Mouse (Mus musculus): Measurements from ENCODE around the gene Rnf157.
A peak's percentile ranks its signal among the peaks of the same experiment; 100 is the strongest.

Gene Rnf157

DNA sequence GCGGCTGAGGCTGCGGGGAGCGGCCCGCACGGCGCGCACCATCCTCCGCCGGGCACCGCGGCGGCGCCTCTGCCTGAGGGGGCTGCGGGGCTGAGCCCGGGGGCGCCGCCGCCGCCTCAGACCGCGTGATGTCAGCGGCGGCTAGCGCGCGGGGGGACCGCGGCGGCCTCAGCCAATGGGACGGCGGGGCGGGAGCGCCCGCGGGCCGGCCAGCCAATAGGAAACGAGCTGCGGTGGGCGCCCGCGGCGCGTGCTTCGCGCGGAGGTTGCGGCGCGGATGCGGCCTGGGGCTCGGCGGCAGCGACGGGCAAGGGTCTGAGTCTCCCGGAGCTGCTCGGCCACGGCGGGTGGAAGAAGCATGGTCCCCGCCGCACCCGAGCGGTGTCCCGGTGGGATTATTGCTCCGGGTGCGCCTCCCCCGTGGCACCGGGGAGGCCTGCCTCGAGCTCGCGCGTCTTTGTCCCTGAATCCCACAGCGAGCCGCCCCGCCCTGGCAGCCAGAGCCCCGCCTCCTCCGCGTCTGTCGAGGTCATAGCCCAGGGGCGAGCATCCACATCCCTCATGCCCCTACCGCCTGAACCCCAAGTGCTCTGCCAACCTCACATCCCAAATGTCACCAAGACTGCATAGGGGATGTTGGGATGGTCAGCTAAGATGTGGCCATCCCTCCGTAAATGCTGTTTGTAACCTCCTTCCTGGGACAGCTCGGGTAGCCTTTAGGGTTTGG is at the start of gene Rnf157:
Gene Rnf157 (minus strand): TSS at position 129 of the 727 bp plus-strand sequence.
- peak; percentile 75 to 83 for DNase-seq

- no peak for DNase-seq
These were observed 47.0 kb upstream of the Rnf157 start for GRCm38 (mm10) chr11:116459786-116460185.

DNA sequence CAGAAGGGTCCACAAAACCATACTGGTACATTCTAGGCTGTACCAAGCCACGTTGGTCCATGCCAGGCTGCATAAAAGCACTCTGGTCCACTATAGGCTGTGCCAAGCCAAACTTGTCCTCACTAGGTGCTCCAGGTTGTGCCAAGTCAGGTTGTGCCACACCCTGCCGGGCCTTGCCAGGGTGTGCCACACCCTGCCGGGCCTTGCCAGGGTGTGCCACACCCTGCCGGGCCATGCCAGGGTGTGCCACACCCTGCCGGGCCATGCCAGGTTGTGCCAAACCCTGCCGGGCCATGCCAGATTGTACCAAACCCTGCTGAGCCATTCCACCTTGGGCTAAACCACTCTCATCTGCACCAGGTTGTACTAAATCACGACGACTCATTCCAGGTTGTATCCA is 43.4 kb upstream of the Rnf157 start:
- no peak for DNase-seq

DNA sequence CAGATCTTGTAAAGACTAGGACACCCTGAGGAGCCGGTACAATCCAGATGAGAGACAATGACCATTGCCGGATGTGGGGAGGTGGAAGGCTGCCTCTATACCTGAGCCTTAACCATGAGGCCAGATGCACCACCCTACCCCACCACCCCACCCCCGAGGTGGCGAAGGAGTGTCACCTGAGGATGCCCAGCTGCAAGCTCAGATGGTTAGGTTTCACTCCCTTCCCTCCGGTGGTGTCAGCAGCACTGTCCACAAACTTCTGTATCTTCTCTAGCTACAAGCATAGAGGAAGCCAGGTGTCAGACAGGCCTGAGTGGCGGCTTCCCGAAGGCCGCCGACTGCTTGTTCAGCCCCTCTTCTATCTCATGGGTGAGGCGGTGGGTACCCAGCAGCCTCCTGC is 41.1 kb upstream of the Rnf157 start:
- DNase-seq: no peak

DNA sequence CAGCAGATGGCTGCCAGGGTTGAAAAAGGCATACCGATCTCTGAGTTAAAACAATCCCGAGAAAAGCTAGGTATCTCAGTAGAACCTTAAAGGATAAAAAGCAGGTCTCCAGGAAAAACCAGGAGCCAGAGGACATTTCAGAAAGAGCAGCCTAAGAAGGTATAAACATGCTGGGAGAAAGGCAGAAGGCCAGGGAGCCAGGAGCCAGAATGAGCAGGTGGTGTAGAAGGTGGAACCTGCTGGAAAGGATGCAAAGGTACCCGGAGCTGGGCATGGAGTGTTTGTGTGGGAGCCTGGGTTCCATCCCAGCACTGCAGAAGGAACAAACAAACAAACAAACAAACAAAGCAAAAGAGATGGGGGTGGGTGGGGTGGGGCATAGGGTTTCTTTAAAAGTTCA is 36.5 kb upstream of the Rnf157 start:
- DNase-seq: no peak

DNA sequence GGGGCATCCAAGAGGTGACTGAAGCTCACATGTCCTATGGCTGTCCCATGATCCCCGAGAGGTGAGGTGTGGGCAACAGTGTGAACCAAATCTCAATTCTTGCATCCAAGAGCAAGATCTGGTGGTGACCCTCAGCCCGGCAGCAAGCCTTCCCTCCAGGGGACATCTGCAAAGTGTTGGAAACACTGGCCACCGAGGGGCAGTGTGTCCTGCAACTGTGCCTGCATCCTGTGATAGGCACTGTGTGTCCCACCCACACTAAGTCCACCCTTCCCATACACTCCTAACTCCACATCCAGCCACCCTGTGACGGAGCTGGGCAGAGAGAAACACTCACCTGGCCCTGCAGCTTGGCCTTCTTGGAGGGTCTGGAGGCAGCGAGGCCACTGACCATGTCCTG is 35.0 kb upstream of the Rnf157 start:
- no peak for DNase-seq

GRCm38 (mm10) chr11:116446308-116446887 is 33.6 kb upstream of the Rnf157 start:
- DNase-seq: no peak

GRCm38 (mm10) chr11:116445596-116446307 is 32.9 kb upstream of the Rnf157 start:
- peak; percentile 79 to 94 for DNase-seq

DNA sequence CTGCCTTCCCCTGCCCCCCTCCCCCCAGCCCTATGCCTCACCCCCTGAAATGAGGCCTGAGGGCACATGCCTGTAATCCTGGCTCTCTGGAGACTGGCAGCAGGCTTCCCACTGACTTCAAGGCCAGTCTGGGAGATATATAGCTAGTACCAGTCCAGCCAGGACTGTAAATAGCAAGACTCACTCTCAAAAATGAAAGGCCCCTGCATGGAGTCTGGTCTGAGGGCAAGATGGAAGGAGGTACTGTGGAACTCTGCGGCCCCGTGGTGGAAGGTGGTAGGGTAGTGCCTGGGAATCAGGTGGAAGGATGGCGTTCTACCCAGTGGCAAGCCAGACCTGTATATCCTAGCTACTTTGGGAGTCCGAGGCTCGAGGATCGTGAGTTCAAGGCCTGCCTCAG is 31.1 kb upstream of the Rnf157 start:
- DNase-seq: no peak

DNA sequence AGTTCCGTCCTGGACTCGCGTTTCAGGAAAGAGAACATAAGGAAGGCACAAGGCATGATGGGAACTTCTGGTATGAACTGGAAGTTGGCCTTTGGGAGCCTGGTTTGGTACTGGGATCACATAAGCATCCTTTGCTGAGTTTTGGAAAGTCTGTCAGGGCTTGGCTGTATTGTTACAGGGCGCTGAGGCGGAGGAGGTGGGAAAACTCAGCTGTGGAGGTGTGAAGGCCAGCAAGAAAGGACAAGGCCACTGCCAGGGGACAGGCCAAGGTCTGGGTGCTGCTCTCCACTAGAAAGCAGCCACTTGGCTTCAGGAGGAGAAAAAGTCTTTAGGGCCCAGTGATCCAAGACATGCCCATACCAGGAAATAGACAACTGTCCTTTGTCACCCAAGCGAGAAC is 30.5 kb upstream of the Rnf157 start:
- DNase-seq: no peak

DNA sequence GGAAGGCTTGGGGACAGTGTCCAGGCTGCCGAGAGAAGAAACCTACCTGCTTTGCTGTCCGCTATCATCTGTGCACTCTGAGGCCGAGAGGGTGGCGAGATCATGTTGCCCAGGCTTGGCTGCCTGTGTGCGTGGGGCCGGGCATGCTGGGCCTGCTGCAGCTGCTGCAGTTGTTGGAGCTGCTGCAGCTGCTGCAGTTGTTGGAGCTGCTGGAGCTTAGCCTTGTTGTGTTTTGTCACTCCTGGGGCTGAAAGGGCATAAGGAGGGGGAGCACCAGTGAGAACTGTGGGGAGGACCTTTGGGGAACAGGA is 30.0 kb upstream of the Rnf157 start:
- no peak for DNase-seq

DNA sequence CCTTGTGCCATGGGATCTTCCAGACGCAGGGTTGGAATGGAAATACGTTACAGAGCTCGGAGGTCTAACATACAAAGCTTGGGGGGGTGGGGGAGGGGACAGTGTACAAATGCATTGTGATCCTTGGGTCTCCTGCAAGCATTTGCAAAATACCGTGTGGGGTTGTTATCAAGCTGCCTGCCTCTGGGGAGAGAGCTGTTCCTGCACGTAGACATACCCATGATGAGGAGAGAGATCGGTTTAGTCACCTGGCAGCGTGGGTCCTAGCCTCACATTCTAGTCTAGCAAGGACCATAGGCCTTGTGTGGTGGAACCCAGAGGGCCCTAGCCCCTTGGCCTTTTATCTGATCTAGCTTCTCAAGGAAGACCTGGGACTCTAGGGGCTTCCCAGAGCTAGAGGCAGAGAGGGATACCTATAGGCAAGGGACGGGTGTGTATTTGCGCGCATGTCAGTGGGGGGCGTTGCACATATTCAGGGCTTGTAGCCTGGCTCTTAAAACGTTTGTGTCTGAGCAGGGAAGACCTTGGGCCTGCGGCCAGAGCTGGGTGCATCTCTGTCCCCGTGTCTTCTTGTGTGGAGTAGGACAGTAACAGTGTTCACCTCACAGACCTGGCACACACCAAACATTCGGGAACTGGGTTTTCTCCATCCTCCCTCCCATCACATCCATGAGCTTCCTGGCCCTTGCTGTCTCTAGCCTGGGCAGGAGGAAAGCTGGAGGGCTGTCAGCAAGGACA is 29.5 kb upstream of the Rnf157 start:
- no peak for DNase-seq

DNA sequence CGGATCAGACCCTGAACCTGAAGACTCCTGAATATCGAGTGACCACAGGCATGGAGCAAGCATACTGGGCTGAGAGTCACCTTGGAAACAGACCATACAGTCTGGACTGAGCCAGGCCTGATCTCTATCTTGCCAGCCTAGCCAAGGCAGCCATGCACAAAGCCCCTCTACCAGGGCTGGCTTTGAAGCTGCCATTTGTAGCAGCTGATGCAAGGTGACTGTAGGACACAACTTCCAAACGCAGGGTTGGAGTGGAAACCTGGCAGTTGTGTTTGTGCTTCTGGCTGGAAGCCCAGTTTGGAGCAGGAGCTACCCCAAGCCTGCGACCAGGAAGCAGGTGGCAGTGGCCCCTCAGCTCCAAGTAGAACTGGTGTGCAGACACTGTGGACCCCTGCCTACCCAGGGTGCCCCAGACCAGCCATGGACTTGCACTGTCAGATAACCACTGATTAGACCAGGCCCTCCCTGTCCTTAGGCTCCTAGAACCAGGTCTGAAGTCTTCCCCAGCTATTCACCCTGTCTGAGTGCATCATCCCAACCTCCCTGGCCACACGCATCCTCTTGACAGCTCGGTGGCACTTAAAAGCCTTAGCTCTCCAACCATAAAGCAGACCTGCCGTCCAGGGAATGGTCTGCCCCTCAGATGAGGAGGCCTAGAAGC is 27.7 kb upstream of the Rnf157 start:
- DNase-seq: no peak

DNA sequence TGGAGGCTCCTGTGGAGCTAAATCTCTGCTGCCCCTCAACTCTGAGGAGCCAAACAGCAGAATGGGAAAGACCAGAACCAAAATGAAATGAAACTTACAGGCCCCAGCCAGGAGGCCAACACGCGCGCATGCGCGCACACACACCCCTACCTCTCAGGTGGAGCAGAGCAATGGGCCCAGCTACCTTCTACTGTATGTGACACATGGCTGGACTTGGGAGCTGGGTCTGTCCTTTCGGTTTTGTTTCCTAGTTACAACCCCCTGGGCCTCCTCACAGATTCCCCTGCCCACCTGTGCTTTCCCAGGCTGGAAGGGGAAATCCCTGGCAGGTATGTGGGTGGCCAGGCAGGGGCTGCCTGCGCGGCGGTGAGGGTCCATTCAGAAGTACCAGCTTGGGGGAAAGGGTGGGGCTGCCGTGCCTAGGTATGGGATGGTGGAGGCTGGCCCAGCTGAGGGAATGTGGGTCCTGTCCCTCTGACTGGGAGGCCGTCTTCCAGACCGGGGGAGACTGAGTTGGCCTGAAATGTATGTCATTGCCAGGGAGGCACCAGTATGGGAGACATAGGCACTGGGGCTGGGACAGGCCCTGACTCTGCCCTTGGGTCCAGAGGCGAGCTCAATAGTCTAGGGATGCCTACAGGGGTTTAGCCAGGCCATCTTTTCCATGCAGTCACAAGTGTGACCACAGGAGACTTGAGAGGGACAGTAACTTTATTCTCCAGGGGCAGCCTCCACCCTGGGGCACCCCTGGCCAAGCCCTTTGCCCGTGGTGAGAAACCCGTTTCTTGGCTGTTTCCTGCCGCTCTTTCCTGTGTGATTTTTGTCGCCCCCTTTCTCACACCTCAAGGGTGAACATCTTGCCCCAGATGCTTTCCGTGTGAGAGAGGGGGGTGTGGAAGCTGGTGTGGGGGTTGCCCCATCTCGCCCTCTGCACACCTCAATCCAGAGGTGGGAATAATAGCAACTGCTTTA is 26.7 kb upstream of the Rnf157 start:
- peak; percentile 39 to 46 for DNase-seq

- no peak for DNase-seq
These were observed 24.7 kb upstream of the Rnf157 start for GRCm38 (mm10) chr11:116437541-116437940.

DNA sequence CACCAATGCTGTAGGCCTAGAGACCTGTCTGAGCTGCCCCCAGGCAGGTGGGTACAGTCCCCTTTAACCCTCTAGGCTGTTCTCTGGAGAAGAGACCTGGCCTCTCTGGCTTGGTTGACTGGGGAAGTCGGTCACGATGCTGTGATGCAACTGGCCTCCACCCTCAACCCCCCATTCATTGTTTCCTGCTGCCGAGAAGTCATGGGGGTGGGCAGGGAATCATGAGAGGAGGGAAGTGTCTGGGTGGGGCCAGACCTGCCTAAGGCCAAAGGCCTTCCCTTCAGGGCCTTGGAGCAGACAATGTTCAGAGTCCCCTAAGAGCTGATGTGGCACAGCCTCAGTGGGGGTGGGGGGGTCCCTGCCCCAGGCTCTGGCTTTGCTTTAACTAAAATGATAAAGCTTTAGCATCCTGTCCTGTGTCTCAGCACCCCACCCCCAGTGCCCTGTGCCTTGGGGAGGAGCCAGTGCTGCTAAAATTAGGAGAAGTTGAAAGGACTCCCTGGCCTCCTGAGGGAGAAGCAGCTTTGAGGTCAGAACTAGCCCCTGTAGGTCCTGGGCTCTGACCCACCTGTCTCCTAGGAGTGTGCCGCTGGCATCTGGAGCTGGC is 24.0 kb upstream of the Rnf157 start:
- DNase-seq: no peak

GRCm38 (mm10) chr11:116435992-116436724 is 23.3 kb upstream of the Rnf157 start:
- DNase-seq: no peak

DNA sequence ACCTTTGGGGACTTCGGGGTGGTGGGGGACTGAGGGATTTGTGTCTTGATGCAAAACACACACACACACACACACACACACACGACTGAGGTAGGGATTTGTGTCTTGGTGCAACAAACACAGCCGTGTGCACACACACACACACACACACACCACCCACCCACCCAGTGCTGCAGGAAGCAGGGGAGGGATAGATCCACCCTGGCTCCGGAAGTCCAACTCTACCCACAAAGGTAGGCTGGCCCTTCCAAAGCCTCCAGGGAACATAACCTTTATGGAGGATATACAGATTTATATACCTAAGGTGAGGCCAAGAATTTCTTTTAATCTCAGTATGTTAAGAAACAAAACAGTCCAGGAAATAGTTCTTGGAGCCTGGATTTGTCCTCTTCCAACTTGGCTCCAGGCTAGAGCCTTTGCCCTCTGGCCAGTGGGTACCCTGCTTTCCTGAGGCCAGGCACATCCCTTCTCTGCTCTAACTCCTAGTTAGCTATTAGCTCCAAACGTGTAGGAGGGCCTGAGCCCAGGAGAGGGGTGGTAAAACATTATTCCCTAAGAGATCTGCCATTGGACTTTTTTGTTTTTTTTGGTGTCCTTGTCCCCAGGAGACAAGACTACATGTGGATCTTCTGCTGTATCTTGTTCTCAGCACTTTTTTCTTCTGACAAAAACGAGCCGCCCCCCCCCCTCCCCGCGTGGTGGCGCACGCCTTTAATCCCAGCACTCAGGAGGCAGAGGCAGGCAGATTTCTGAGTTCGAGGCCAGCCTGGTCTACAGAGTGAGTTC is 22.3 kb upstream of the Rnf157 start:
- no peak for DNase-seq

- peak; percentile 47 to 59 for DNase-seq
These were observed 21.6 kb upstream of the Rnf157 start for GRCm38 (mm10) chr11:116434287-116434966.
